Mouse (Mus musculus) heart, adult 9 months (tissue): Measurements from ENCODE around the gene Wdr95.

Source experiments
- DNase-seq, 2 experiments: peaks; one replicate each; pipeline ENCODE4 v3.0.0; 2022; ENCODE audit warnings: low spot score in 2 of 2

Wdr95 gene

DNA sequence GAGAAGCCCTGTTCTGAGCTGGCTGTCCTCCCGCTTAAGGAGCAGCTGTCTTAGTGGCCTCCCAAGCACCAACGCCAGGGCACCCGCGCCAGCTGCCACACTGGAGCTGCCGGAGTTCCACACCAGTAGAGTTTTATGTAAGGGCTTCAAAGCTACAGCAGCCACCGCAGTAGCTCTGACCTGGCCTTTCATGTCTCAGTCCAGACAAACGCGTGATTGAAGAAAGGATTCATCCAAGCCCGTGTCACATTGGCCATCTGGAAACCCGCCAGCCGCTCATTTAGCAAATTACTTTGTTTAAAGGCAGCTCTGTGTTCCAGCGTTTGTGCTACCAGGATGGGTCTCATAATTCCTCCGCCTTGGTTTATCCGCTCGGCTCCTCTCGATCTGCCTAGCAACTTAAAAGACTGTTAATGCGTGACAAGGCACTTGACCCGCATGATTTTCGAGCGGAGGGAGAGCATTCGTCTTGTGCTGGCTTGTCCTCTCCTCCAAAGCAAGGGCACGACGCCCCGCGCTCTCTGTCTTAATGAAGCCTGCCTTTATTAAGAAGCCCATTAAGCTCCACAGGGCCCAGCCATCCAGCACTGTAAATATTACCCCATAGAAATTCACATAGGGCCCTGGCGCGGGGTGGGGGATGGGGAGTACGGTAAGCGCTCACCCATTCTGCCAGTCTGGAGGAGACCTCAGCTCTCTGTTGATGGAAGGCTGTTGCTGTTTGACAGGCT lies at the start of gene Wdr95:
Gene Wdr95, plus strand, starts transcription at position 681 of the 731 bp plus-strand sequence.
- no peak for DNase-seq

DNA sequence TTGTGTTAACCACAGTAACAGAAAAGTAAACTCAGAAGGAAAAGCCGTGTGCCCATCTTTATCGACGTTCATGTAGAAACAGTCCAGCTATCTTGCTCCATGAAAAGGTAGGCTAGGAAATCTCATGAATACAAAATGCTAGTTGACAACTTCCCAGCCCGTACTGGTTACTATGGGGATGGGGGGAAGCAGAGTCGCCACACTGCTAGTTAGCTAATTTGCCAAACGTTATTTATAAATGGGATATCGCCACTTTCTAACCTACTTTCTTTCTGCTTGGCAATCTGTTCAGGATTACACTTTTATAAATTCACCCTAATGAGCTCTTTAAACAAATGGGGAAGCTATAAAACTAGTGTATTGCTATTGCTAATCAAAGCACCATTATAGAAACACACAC lies 46.6 kb upstream of the Wdr95 start:
- no peak for DNase-seq

DNA sequence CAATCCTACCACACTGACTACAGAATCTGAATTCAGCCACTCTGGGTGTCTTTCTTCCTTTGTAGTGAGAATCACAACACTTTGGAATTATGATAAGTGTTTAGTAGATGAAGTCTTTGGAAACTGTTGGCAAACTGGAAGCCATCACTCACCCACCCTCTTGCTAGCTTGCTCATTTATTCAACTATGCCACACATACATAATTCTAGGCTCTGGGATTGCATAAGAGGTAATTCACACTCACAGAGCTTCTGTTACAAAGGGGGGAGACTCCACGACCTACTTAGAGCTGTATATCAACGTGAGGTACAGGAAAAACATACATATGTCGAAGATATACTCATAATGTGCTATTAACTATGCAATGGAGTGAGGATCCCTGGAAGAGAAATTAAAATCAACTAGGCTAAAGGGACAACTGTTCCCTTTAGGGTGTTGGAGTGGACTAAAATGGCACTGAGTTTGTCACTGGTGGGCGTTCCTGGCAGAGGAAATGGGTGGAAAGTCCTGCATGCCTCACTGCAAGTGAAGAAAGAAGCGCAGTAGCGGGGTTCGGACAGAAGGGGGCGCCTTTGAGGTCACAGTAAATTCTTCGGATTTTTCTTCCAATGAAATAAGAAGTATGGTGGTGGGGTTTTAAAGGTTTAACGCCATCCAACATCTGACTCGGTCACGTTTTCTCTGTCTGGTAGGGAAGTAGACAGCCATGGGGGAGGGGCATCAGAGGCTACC lies 45.0 kb upstream of the Wdr95 start:
- no peak for DNase-seq

DNA sequence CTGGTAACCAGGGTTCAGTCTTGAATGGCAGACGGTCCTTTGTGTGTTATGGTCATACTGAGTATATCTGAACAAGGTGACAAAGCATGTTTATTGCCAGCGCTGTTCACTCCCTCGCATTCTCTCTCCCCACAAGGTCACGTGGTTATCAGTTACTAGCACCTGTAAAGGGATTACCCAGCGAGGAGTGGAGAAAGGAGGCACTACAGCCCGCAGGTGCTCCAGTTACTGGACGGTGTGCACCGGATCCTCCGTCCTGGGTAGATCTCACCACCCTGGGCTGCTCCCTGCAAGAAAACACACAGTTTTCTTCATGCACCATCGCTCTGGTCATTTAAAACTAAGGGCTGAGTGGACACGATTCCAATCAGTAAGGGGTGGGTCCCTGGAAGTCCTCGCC lies 44.2 kb upstream of the Wdr95 start:
- no peak for DNase-seq

DNA sequence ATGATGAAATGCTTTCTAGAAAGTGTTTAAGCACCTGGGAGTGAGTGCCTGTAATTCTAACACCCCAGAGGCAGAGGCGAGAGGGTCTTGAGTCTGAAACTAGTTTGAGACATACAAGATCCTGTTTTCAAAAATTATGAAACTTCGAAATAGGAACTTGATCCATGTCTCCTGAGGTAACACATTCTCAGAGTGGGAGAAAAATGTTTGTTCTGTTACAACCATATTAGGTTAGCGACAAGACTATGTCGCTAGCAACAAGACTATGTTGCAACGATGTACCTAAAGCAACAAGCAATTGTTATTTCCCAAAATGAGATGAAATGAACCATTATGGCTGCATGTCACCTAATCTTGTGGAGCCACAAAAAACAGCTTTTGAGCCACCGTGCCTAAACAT lies 43.0 kb upstream of the Wdr95 start:
- no peak for DNase-seq

DNA sequence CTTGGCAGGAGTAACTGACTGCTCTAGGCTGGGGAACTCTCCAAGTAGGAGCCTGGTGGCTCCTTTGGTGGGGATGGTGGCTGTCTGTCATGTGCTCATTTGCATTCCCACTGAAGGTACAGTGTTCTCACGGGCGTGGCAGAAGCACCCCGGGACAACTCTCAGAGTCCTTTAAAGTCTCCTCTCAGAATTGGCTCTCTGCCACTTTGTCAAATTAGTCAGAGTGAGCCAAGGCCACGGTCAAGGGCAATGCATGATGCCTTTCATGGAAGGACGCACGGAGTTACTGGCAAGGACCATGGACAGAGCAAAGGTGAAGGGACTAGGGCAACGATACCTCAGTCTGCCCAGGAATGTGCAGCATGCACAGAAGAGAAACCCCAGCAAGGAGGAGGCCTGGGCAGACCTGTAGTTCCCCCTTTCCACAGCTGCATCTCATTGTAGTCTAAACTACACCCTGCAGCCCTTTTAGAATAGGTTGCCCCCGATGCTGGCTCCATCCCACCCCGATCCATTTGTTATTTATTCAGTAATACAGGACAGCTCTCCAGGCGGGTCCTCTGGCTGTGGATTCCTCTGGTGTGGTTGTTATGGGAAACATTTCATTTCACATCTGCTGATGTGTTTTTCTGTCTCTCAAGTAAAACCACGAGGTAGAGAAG lies 40.0 kb upstream of the Wdr95 start:
- no peak for DNase-seq

DNA sequence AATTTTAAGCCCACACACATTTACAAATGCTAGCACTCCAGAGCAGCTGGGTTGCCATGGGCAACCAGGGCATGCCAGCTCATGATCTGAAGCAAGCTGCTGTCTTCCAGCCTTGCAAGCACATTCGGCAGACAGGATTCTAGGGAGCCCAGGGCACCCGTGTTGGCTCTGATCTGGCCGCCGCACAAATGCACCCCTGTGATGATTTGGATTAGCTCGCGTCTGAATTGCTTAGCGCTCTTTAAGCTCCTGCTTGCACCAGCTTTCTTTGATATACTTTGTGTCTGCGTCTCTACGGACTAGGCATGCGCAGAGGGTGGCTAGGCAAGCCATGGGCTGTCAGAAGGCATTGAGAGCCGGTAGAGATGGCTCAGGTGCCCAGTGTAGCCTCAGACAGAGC lies 39.3 kb upstream of the Wdr95 start:
- DNase-seq, result no peak

DNA sequence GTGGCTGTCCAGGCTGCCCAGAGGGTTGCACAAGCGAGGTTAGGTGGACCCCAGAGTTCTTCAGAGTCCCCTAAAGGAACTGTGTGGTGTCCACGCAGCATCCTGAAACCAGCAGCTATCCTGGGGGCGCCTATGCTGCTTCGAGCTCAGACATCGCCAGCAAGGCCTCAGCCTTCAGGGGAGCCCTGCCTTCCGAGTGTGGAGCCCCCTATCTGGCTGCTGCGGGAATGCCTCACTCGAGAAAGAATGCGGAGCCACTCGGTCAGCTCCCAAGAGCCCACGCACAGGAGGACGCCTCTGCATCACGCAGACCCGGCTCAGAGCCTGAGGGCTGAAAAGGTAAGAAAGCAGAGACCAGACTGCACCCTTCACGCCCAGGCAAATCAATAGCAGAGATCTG lies 38.2 kb upstream of the Wdr95 start:
- no peak for DNase-seq

DNA sequence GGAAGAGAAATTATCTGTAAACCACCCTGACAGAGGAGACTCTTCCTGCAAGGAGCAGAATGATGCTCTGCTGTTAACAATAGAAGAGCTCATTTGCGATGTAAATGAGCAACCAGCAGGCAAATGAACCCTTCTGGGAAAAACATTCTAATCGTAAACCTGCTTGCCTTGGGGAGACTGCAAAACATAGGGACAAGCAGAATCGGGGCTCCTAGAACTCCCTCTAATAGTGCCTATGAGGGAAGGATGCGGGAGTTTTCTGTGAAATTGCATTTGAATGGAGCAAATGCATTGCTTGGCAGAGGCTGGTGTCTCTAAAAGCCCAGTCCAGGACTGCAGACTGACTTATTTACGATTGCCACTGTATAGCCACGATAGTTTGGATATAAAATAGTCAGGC lies 32.8 kb upstream of the Wdr95 start:
- no peak for DNase-seq

DNA sequence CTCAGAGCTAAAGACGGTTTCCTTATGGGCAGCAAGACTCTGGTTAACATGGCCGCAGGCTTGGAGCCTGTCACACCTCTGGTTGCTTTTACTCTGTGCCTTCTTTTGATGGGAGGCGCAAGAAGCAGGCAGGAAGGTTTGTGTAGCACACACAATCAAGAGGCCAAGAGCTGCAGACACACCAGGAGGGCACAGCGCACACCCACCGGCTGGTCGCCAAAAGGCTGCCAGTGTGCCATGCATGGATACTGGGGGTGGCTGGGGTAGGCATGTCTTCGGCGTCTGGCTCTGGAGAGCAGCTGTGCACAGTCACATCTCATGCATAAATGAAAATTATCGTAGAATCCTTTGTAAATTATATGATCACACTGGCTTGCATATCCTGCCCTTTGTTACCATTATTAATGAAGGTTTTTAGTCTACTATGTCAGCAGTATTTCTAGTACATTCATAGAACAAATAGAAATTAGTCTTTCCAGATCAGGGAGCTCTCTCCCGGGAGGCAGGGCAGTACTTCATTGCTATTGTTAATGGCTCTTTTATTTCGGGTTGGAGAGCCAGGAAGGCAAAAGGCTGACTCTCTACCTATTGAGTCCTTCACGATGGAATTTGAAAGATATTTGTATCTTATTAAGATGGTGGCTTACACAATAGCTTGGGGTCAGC lies 31.9 kb upstream of the Wdr95 start:
- no peak for DNase-seq

DNA sequence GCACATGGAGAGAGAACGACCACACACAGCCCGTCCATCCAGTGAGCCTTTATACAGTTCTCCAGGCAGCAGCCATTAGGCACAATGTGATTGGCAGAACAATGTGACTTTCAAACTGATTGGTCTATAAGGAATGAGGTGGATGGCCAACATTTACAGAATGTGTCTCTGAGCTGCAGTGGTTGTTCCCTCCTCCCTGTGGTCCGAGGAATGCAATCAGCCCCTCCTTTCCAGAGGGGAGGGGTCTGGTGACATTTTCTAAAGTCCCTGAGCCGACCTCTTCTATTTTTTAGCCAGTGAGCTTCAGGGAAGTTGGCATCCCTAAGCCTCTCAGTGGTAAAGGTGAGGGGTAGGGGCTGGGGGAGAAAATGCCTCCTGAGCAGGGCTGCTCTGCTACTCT lies 28.5 kb upstream of the Wdr95 start:
- DNase-seq, result no peak

DNA sequence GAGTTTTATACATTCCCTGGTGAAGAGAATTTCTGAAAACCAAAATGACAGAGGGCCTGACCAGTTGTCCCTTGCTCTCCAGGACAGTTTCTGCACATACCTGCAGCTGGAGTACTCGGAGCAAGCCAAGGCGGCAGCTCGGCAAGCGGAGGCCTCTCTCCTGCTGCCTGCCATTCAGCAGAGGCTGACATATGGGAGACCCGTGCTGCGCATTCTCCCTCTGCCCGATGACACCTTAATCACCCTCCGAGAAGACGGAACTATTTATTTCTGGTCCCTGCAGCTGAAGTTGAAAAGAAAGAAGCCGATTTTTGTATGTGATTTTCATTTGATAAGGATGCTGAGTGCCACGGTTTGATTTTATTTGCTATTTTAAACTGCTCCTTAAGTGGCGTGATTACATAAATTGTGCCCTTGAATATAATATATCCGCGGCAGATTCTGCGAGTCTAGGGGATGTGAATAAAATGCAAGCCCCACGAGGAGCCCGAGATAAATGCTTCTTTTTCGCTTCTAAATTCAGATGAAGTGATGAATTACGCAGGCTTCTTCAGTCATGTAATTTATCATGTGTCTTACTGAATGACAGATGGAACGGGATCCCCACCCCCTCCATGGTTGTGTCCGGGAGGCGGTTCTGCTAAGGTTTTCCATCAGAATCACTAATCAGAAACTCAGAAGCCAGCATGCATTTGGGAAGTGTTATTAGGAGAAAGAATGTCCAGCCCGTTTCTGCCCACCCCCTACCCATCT lies 24.9 kb upstream of the Wdr95 start:
- no peak for DNase-seq

DNA sequence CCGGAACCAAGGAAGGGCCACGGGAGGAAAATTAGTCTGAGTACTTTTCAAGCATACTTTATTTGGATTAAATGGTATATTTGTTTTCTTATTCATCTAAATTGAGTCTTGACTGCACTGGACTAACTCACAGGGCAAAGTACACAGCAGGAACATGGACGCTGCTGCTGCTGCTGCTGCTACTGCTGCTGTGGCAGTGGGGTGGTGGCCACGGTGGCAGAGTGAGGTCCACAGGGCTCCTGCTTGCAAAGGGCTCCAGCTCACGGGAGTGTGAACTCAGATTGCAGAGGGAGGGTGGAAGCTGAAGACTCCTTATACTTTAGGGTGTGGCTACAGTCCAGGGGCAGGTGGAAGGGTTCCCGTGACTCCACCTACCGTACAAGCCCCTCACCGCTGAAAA lies 23.5 kb upstream of the Wdr95 start:
- DNase-seq, result no peak

DNA sequence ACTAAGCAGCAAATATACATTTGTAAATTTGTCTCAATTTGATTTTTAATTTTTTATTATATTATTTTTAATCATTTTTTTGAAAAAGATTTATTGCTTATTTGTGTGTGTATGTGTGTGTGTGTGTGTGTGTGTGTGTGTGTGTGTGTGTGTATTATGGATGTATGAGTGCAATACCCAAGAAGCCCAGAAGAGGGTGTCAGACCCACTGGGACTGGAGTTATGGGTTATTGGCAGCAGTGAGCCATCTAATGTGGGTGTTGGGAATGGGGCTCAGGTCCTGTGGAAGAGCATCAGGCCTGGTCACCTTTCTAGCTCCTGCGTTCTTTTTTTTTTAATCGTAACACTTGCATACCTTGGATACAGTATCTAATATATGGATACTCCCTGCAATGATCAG lies 22.4 kb upstream of the Wdr95 start:
- no peak for DNase-seq

DNA sequence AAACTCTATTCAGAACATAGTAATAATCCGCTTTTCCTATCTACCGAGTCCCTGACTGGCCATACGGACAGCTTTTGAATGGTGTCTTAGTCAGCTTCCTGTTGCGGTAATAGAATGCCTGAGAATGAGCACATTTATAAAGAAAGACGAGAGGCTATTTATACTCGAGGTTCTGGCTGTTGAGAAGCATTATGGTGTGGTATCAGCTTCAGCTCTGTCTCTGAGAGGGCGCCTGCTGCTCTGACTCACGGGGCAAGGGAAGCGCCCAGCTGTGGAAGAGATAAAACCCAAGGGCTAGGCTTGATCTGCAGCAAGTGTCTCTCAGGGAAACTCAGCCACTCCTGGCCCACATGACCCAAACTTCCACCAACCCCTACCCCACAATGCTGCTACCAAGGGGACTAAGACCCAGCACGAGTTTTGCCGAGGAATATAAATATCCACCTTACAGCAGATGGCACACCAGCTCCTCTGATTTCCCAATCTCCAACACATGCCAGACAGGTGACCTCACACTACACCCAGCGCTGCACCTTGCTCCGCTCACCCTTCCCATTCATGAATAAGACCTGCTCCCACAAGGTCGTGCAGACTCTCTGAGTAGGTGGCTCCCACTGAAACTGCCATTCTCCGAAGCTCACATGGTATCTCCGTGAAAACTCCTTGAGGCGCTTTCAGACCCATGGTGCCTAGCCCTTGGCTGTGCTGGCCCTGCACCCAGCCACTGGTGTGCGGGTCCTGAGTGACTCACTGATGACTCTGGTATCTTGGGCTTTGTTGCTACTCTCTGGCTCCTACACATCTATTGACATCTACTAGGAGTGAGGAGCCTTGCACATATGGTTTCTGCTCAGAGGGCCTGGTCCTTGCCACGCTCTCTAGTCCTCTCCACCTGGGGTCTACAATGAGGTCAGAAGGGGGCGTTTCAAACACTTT lies 20.1 kb upstream of the Wdr95 start:
- DNase-seq, result no peak

DNA sequence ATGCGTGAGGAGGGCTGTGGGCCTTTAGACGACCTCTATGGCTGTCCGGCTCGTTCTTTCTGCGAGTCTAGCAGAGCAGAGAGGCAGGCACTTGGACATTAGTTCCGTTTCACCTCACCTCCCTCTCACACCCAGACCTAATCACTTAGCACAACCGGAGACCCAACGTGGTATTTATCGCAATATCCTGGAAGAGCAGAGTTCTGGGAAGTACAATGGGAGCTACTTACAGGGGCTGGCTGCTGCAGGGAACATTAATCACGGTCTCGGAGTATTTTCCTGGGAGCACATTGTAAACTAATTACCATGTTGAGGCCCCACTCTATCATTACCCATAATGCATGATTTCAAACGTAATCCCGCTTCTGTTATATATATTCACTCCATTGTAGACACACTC lies 18.2 kb upstream of the Wdr95 start:
- no peak for DNase-seq

DNA sequence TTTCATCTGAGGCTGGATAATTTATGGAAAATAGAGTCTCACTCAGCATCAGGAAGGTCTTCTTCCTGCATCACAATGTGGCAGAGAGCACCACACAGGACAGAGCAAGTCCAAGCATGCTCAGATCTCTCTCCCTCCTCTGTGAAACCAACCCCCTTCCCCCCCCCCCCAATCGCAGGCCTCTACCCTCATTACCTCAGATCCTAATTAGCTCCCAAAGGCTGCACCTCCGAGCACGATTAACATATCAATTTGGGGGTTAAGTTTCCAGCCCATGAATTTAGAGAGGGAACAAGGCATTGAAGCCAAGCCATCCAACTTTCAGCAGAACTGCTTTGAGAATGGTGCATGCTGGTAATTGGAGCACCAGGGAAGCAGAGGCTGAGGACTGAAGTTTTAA lies 15.8 kb upstream of the Wdr95 start:
- DNase-seq, result no peak

DNA sequence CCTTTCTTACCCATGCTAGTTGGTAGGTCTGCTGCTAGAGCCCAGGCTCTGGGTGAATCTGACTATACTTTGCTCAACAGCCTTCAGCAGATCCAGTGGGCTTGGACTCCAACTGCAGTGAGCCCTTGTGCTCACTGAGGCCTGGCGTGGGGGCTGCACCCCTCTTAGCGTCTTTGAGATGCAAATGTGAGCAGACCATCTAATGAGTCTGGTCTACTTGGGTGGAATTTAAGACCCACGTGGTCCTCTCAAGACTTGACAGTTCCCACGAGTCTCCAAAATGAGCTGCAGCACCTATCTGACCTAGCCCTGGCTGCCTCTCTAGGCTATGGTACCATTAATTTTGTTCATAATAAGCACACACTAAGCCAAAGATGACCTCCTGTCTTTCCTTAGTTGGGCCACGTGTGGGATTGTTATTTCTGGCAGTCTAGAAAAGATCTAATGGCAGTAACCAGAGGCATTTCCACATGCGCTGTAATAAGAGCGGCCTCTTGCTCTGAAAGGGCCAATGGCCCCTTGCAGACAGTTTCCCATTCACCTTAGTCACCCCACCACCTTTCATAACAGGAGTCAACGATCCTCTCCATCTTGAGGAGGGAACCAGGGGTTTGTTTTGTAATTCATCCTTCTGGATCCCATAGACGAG lies 14.9 kb upstream of the Wdr95 start:
- DNase-seq, result no peak

DNA sequence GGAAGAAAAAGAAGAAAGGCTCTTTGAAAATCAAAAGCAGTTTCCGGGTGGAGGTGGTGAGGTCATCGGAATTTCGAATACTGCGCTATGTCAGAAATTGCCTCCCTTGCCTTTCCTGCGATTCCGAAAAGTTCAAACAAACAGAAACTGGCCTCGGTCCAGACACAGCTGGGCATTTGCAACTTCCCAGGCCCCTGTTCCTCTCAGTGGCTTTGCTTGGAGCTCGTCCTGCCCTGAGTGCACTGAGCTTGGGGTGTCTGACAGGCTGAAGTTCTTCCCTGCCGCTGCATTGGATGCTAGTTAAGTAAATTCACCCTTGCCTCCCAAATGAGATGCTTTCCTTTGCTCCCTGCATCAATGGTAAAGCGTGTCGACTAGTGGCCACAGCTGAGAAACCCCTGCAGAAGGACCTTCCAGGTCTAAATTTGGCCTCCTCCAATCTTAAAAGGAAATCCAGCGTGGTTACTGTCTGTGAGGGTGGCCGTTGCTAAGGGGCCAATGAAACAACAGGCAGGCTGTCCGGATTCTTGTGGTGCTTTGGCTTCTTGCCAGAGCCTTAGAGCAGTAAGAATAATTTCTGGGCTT lies 14.3 kb upstream of the Wdr95 start:
- DNase-seq, result peak; percentile 39 to 40

DNA sequence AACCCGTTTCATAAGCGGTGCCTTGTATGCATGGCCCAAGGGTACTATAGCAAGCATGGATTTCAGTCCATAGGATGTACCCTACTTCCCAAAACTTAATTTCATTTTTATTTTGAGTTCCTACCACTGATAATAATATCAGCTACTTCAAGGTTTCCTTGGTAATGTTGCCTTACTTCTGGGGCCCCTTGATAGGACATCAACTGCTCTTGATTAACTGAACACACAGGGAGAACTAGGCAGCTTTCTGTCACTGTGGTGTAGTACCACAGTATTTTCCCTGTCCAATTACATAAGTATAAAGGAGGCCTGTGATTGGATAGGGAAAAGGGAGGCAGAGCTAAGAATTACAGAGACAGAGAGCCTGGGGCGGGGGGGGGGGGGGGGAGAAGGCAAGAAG lies 13.6 kb upstream of the Wdr95 start:
- DNase-seq, result no peak
